Mouse (Mus musculus): ENCODE data around the gene Kif16b. TPM values are rescaled to one million over a fixed set of nuclear protein-coding genes. Genes with fewer than 3 reads are reported as not detected.

The Kif16b gene
- 10.5 and 11.4 TPM in 2 replicates for polyA plus RNA-seq (2015; fragmentation: Nextera tagmentation; extraction: Ambion mirVana)

DNA sequence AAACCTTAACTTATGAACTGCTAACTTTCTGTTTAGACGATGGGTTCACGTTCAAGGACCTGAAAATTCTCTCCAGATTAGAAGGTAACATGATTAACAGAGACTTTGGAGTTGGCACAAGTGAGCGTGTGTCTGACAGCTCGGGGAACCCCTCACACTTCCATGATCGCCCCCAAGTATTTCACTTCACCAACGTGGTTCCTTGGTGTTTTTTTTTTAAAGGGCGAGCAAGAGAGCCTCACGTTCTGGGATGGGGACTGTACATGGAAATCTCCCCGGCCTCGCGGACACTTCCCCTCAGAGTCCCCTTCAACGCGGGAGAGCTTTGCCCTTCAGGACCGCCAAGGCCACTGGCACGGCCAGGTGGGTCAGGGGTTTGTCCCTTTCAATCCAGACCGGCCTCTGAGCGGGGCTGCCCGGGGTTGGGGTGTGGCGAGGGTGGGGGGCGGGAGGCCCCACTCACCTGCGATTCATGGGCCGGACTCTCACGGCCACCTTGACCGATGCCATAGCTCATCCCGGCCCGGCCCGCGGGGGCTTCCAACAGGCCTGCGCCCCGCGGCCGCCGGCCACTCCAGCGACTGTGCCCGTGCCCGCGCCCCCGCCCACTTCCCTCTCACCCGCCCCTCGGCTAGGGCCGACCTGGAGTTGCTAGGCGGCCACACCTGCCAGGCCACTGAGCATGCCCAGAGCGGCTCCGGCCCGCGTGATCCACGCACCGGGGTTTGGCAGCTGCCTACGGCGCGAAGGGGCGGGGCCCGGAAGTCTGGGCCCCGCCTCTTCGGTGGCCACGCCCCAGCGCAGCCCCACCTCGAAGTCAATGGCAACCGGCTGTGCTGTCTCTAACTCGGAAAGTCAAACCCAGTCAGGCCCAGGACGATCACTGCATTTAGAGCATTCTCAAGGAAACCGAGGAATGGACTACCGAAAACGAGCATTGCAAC is at the start of gene Kif16b:
Kif16b (minus strand) TSS at position 670 of the 944 bp plus-strand sequence.
- WGBS = under 1% methylated on average over 63 of the region's 64 CpGs
- no peaks in the 10 kb centered on the region for H3K27me3 ChIP-seq (ENCODE audit: control insufficient read depth, insufficient read depth, low read depth, low read length)
- peak within 1 kb of the TSS; percentile 90 for H3K9ac ChIP-seq (ENCODE audit: low read length)

GRCm38 (mm10) chr2:142940899-142941642 is 39.7 kb upstream of the Kif16b start:
- Histone ChIP-seq H3K9me3 (ENCODE audit: control insufficient read depth, low read length) (no peaks in the 10 kb centered on the region), H3K4me1 (replicated peaks; ENCODE audit: control insufficient read depth, insufficient read depth, low read length) (no peaks in the 10 kb centered on the region), H3K27me3 (ENCODE audit: control insufficient read depth, insufficient read depth, low read depth, low read length) (no peaks in the 10 kb centered on the region), H3K27ac (ENCODE audit: low read length) (no peak overlapping the region), H3K36me3 (ENCODE audit: control insufficient read depth, insufficient read depth, low read length) (no peaks in the 10 kb centered on the region), H3K9ac (ENCODE audit: low read length) (no peak overlapping the region), H3K4me2 (ENCODE audit: low read depth, low read length) (no peak overlapping the region), H3K4me3 (ENCODE audit: low read length) (no peak overlapping the region)
- ATAC-seq (ENCODE audit: low read depth) = no peak
- WGBS = 35% methylated on average over 6 of the region's 6 CpGs

More for the DNA sequence above, at the start of gene Kif16b:
- H3K4me2 ChIP-seq (ENCODE audit: low read depth, low read length) = peak within 1 kb of the TSS; percentile 86
- H3K27ac ChIP-seq (ENCODE audit: low read length) = peak within 1 kb of the TSS; percentile 77
- H3K36me3 ChIP-seq (ENCODE audit: control insufficient read depth, insufficient read depth, low read length) = no peaks in the 10 kb centered on the region
- peak within 1 kb of the TSS; percentile 88 for H3K4me3 ChIP-seq (ENCODE audit: low read length)
- peaks cover 15% of the 10 kb centered on the region; the same call in 1 of the 2 replicates for H3K4me1 ChIP-seq (replicated peaks; ENCODE audit: control insufficient read depth, insufficient read depth, low read length)
- ATAC-seq (ENCODE audit: low read depth) = peak; percentile 93
- H3K9me3 ChIP-seq (ENCODE audit: control insufficient read depth, low read length) = no peaks in the 10 kb centered on the region

- Histone ChIP-seq H3K4me1 (replicated peaks; ENCODE audit: control insufficient read depth, insufficient read depth, low read length) (no peaks in the 10 kb centered on the region), H3K9ac (ENCODE audit: low read length) (no peak overlapping the region), H3K4me2 (ENCODE audit: low read depth, low read length) (no peak overlapping the region), H3K4me3 (ENCODE audit: low read length) (no peak overlapping the region), H3K27ac (ENCODE audit: low read length) (no peak overlapping the region), H3K36me3 (ENCODE audit: control insufficient read depth, insufficient read depth, low read length) (no peaks in the 10 kb centered on the region), H3K9me3 (ENCODE audit: control insufficient read depth, low read length) (no peaks in the 10 kb centered on the region), H3K27me3 (ENCODE audit: control insufficient read depth, insufficient read depth, low read depth, low read length) (no peaks in the 10 kb centered on the region)
- 76% methylated on average over 4 of the region's 4 CpGs for WGBS
- no peak for ATAC-seq (ENCODE audit: low read depth)
These were observed 29.1 kb upstream of the Kif16b start for GRCm38 (mm10) chr2:142930445-142930844.

DNA sequence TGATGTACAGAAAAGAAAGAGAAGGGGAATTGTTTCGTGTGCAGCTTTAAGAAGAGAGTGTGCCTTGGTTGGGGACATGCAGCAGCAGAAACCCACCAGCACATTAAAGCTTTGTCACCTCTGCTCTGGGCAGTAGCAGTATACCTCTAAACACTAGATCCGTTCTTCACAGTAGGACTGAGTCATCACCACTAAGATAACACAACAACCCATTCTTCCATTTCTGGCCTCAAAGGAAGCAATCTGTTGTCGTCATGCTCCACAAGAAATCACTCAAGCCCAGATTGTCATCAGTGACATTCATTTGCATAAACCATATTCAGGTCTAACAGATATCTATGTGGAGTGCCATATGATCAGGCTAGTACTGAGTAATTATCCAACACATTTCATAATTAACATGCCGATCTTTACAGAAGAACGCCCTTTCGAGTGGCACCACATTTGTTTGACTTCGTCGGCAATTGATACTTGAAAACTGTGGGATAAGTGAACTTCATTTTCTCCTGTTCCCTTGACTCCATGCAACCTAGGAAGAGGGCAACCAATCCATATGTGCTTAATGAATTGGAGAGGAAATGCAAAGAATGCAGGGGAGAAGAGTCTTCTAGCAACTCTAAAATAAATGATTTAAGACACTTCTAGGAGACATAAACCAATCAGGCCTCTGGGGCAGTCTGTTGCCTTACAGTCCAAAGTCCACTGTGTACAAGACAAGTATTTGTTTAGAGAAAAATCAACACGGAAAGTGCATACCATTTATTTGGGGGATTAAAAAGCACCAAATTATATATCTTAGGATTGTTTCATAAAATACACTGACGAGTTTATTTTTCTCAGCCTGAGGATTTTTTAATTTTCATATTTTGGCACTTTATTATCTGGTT is 28.1 kb upstream of the Kif16b start:
- 71% methylated on average over 10 of the region's 10 CpGs for WGBS
- H3K4me1 ChIP-seq (replicated peaks; ENCODE audit: control insufficient read depth, insufficient read depth, low read length) = no peaks in the 10 kb centered on the region

DNA sequence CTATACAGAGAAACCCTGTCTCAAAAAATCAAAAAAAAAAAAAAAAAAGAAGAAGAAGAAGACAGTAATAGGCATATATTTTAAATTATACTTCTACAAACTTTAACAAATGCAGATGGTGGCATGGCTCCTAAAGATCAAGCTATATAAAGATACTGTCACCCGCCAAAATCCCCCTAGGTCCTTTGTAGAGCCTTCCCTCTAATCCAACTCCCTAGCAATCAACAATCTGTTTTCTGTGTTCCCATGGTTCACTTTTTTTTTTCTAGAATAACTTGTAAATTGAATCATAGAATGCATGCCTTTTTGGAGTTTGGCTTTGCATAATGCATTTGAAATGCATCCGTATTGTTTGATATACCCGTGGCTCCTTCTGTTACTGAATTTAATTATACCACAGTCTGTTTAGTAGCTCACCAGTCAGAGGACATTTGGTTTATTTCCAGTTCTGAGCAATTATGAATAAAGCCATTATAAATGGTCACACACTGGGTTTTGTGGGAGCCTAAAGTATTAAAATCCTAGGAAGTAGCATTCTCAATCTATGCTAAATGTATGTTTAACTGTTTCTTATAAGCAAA is 9.6 kb upstream of the Kif16b start:
- no peaks in the 10 kb centered on the region for H3K27me3 ChIP-seq (ENCODE audit: control insufficient read depth, insufficient read depth, low read depth, low read length)
- no peaks in the 10 kb centered on the region for H3K36me3 ChIP-seq (ENCODE audit: control insufficient read depth, insufficient read depth, low read length)
- no peak overlapping the region for H3K27ac ChIP-seq (ENCODE audit: low read length)
- H3K9me3 ChIP-seq (ENCODE audit: control insufficient read depth, low read length) = no peaks in the 10 kb centered on the region
- no peak for ATAC-seq (ENCODE audit: low read depth)
- WGBS = 85% methylated on average over 3 of the region's 3 CpGs
- no peak overlapping the region for H3K4me3 ChIP-seq (ENCODE audit: low read length)
- H3K4me2 ChIP-seq (ENCODE audit: low read depth, low read length) = no peak overlapping the region
- H3K9ac ChIP-seq (ENCODE audit: low read length) = no peak overlapping the region
- H3K4me1 ChIP-seq (replicated peaks; ENCODE audit: control insufficient read depth, insufficient read depth, low read length) = no peaks in the 10 kb centered on the region

More for the DNA sequence above, 28.1 kb upstream of the Kif16b start:
- H3K27me3 ChIP-seq (ENCODE audit: control insufficient read depth, insufficient read depth, low read depth, low read length) = no peaks in the 10 kb centered on the region
- H3K9ac ChIP-seq (ENCODE audit: low read length) = no peak overlapping the region
- no peaks in the 10 kb centered on the region for H3K36me3 ChIP-seq (ENCODE audit: control insufficient read depth, insufficient read depth, low read length)
- no peak overlapping the region for H3K4me2 ChIP-seq (ENCODE audit: low read depth, low read length)
- no peak overlapping the region for H3K4me3 ChIP-seq (ENCODE audit: low read length)
- H3K9me3 ChIP-seq (ENCODE audit: control insufficient read depth, low read length) = no peaks in the 10 kb centered on the region
- ATAC-seq (ENCODE audit: low read depth) = no peak
- H3K27ac ChIP-seq (ENCODE audit: low read length) = no peak overlapping the region

GRCm38 (mm10) chr2:142909213-142909612 is 7.9 kb upstream of the Kif16b start:
- no peaks in the 10 kb centered on the region for H3K4me1 ChIP-seq (replicated peaks; ENCODE audit: control insufficient read depth, insufficient read depth, low read length)
- H3K9me3 ChIP-seq (ENCODE audit: control insufficient read depth, low read length) = no peaks in the 10 kb centered on the region
- no peak overlapping the region for H3K4me2 ChIP-seq (ENCODE audit: low read depth, low read length)
- no peak overlapping the region for H3K9ac ChIP-seq (ENCODE audit: low read length)
- 68% methylated on average over 3 of the region's 3 CpGs for WGBS
- H3K27me3 ChIP-seq (ENCODE audit: control insufficient read depth, insufficient read depth, low read depth, low read length) = no peaks in the 10 kb centered on the region
- H3K27ac ChIP-seq (ENCODE audit: low read length) = no peak overlapping the region
- H3K4me3 ChIP-seq (ENCODE audit: low read length) = no peak overlapping the region
- no peaks in the 10 kb centered on the region for H3K36me3 ChIP-seq (ENCODE audit: control insufficient read depth, insufficient read depth, low read length)
- ATAC-seq (ENCODE audit: low read depth) = no peak

DNA sequence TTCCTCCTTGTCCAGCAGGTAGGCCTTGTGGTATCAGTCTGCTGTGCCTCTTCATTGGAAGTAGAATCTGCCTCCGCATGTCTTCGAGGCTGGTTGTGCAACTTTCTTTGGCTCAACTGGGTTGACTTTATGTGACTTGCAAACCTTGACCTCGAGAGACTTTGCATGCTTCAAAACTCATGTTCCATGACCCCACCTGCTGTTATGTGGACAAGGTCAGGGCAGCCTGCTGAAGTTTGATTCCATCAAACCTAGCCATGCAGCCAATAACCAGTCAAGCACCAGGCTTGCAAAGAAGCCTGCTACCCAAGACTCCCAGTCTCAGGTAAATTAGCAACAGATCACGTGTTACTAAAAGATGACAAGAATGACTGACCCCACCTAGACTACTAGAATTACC is 5.7 kb upstream of the Kif16b start:
- Histone ChIP-seq H3K9me3 (ENCODE audit: control insufficient read depth, low read length) (no peaks in the 10 kb centered on the region), H3K36me3 (ENCODE audit: control insufficient read depth, insufficient read depth, low read length) (no peaks in the 10 kb centered on the region), H3K4me3 (ENCODE audit: low read length) (no peak overlapping the region), H3K27ac (ENCODE audit: low read length) (no peak overlapping the region), H3K4me1 (replicated peaks; ENCODE audit: control insufficient read depth, insufficient read depth, low read length) (peaks cover 7% of the 10 kb centered on the region; the same call in 1 of the 2 replicates), H3K4me2 (ENCODE audit: low read depth, low read length) (no peak overlapping the region), H3K27me3 (ENCODE audit: control insufficient read depth, insufficient read depth, low read depth, low read length) (no peaks in the 10 kb centered on the region), H3K9ac (ENCODE audit: low read length) (no peak overlapping the region)
- 86% methylated on average over 4 of the region's 4 CpGs for WGBS
- ATAC-seq (ENCODE audit: low read depth) = no peak
